Mouse (Mus musculus) layer of hippocampus, postnatal 10 days (tissue): Measurements from ENCODE around the gene Psmd7. TPM values are rescaled to one million over a fixed set of nuclear protein-coding genes. Genes with fewer than 3 reads are reported as not detected.
"Not testable (repeated sequence)": the region's sequence is repeated elsewhere in the genome, so short reads cannot be mapped to it uniquely, and the experiment has no call there.

Experiments
- DNase-seq, 2 experiments: peaks; one replicate each; pipeline ENCODE4 v3.0.0; 2021; ENCODE audit warnings: low spot score in 2 of 2
- long read RNA-seq: library from polyadenylated mRNA; stranded (forward); transcript quantifications from one replicate; pipeline ENCODE4 v2.0.0, GENCODE M21; 2023
- total RNA-seq, 2 experiments: library from RNA; stranded (reverse); gene quantifications; 2 replicates each; pipeline ENCODE4 v1.2.3; 2021

Psmd7 gene
- total RNA-seq, result 100 to 1,000 TPM; 112 to 116 TPM
- long read RNA-seq, transcript Psmd7-202 (1 exons, 860 nt), result minor isoform, 6 of 277 reads
- long read RNA-seq, transcript Psmd7-201 (7 exons, 1,581 nt), result major isoform, 259 of 277 reads
- long read RNA-seq, partial matches to known transcripts, result 5 of 277 reads
- long read RNA-seq, other reads (novel, unspliced or antisense), result 7 of 277 reads

DNA sequence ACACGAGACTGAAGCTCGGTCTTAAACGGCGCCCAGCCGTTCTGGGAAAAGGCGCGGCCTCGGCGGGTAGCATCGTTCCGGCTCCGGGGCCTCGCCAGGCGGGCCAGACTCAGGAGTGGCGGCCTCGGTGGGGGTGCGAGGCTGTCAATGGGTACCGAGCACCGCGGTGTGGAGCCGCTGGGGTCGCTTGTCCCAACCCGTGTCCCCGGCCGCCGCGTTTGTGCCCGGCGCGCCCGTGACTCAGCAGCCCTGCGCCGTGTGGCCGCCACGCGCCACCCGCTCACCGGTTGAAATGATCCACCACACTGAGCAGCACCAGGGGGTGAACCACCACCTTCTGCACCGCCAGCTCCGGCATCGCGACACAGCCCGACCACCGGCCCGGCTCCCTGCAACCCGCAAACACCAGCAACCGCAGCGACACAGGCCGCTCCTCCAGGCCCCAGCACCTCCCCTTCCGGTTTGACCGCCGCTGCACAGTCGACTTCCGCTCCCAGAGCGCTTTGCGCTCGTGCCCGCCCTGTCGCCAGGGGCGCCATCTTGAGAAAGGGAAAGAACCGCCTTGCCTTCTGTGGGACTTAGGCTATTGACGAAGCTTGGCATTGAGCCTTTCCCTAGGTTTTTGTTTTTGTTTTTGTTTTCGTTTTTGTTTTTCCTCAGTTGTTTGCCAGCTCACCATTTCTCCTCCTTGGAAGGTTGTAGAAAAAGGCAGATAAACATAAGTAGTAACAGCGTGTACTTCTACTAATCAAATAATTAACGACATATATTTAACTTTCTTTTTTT is at the start of gene Psmd7:
TSS of gene Psmd7 (minus strand) at position 470 of the 786 bp plus-strand sequence.
- peak; percentile 94 to 95 for DNase-seq

DNA sequence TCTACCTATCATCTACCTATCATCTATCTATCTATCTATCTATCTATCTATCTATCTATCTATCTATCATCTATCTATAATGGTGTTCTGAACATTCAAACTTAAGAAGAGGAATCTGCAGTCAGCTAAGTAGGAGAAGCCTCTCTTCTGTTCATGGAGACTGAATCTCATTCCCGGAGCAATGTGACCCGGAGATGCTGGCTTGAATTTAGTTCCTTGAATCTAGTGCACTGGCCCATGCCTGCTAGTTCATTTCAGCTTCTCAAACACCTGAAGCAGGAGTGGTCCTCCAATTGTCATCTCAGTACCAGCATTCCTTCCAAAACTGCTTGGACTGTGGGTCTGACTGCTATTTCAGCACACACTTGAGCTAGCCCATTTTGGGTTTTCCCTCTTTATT is 45.5 kb upstream of the Psmd7 start:
- no peak for DNase-seq

DNA sequence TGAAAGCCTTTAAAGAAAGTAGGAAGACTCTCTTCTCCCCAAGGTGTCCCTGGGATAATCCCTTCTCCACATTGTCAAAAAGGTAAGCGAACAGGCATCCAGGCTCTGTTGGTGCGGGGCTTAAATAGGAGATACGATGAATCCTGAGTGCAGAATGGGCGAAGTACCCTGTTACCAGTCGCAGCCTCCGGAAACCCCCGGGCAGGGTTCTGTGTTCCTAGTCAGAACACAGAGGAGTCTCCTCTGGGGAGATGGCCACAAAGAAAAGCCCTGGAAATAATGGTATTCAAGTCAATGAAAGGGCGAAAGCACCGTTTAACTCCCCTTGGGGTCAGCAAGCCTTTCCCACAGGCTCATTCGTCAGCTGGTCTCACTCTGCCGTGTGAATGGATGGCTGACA is 41.4 kb upstream of the Psmd7 start:
- no peak for DNase-seq

DNA sequence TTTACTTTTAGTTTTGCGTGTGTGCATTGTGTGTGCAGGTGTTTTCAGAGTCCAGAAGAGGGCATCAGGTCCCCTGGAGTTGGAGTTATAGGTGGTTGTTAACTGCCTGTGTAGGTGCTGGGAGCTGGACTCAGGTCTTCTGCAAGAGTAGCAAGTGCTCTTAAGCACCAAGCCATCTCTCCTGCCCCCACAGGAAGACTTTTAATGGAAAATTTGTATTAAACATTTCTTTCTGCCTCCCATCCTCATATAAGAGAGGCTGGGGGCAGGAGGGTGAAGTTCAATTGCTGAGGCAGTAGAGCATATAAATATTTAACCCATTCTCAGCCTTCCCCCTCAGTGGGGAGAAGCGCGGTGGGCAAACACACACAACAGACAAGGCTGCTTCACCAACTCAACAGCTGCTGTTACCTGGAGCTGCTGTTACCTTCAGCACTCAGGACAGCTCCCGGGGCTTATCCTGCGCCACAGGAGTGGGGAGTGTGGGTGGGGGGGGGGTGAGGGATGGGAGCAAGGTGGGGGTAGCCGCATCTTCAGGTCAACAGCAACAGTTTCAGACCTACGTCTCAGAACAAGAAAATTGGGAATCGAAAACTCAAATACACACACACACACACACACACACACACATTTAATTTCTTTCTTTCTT is 40.4 kb upstream of the Psmd7 start:
- DNase-seq, result no peak

DNA sequence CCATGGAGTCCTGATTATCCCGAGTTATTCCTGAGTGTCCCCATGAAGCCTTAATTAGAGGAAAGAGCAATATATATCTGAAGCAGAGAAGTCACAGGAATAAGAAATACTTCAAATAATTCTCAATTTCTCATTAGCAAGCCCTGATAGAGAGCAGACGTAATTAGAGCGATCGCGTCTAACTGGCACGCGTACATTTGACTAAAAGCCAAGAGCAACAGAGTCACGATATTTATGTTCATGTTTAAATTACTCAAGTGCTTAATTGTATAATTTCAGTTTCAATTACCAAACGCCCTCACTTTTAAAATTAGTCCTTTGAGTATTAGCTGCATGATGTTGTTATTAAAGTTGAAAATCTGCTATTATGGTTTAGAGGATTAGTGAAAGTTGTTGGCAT is 39.6 kb upstream of the Psmd7 start:
- DNase-seq, result no peak

DNA sequence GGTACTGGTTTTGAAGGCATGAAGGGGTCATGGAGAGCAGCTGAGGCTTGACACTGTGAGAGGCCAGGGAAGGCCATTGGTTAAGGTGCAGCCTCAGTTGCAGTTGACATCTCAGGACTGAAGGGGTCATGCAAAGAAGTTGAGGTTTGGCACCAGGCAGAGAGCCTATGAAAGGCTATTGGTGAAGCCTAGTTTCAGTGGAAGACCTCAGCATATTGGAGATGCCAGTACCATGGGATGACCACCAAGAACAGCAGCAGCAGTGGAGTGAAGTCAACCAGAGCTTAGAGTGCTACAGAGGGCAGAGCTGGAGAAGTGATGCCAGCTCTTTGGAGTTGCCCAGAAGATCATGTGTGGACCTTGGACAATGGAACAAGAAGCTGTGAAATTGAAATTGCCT is 36.0 kb upstream of the Psmd7 start:
- DNase-seq, result not testable (repeated sequence)

DNA sequence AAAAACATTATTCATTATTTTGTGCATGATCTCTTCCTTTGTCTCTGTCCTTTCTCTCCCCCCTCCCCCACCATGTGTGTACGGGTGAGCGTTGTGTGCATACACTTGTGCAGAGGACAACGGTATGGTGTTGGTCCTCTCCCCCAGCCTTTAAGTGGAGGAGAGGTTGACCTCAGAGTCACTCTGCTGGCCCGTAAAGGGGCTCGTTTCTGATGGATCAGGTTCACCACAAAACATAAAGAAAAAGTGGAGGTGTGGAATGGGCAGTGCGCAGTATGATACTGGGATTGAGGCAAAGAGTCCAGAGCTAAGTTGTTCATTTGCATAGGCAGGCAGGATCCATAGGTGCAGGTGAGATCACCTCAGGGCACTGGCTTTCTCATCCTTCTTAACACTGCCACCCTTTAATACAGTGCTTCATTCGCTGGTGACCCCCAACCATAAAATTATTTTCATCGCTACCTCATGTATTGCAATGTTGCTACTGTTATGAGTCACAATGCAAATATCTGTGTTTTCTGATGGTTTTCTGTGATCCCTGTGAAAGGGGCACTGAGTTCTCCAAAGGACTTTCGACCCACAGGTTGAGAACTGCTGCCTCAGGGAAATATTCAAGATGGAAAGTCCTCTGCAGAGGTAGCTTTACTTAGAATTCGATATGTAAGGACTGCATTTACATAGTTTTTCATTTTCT is 33.8 kb upstream of the Psmd7 start:
- no peak for DNase-seq

DNA sequence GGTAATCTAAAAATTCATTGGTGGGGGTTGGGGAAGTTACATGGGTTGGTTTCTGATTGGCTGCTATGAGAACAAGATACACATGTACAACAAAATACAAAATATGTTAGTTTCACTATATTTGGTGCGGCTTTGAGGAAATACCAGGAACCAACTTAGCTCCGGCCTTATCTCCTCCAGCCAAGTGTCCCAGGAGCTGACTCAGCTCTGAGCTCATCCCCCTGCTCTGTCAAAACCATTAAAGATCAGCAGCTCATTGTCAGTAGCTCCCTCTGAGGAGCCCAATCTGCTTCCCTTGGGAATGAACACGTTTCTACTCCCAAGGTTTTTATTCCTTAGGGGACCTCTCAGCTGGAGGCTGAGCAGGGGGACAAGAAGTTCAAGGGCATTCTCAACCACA is 32.9 kb upstream of the Psmd7 start:
- DNase-seq, result no peak

DNA sequence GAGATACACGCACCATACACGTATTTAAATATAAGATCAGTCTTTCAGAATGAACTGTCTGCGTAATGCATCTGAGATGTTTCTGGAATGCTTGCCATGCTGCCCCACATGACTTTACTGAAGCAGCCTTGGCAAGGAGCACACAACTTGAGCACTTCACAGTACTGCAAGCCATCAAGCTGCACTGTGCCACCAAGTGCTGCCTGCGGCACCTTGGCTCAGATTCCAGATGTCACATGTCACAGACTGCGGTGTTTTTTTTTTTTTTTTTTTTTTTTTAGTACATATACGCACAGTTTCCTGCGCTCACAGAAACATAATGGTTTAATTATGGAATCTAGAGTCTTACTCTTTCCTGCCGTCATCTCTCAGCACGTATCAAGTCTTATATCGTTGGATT is 30.2 kb upstream of the Psmd7 start:
- no peak for DNase-seq

DNA sequence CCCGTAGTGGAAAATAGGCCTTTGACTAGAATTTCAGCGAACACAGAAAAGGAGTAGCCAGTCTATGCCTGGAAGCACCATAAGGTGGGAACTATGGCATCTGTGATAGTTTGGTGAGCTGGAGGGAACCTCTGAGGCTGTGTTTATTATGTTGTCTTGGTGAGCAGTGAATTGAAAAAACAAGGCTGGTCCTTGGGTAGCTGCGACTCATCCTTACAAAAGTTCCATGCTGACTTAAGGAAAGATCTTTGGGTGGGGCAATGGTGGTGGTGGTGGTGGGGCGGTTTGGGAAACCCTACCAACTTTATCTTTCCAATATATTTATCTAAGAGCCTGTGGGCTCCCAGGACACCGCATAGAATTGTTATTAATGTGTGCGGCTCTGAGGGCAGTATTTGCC is 25.1 kb upstream of the Psmd7 start:
- DNase-seq, result no peak

DNA sequence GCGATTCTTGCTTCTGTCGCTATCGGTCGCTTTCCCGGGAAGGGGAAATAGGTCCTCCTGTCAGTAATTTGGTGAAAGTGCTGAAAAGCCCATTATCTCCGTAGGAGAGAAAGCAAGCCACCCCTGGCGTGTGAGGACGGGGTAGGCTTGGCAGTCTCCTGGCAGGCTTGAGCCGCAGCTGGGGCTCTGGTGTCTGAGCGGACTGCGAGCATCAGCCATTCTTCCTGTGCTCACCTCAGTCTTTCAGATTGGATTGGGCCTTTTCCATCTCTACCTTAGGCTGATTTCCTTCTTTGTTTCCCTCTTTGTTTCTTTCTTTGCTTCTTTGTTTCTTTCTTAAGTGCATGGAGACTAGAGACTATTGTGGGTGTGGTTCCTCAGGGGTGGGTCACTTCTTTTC is 22.6 kb upstream of the Psmd7 start:
- DNase-seq, result no peak

DNA sequence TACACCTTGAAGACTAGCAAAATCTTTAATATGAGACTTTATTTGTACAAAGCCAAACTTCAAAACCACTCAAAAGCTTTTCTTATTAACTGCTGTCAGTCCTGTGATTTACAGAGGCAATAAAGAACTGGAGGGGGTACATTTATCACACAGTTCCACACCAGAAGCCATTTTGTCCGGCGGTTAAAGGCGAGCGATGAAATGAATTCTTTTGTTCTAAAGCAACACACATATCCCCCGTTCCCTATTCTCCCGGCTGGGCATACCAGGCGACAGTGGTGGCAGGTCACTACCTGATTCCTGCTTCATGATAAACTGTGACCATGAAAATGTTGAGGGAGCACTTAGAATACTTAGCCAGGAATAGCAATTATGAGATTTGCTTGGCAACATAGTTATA is 20.5 kb upstream of the Psmd7 start:
- no peak for DNase-seq

DNA sequence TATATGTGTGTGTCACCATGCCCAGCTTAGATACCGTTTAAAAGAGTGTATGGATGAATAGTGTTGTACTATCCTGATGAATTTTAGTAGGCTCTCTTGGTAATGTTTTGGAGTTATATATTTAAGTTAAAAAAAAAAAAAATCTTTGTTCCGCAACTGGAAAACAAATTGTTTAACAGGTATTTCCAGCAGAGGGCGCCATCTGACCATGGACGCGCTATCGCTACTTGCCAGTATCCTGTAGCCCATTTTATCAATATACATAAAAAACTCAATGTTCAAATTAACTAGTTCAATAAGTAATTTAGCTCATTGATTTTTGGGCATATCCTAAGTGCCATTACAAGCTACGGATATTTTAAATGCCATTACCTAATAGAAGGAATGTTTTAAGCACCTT is 14.8 kb upstream of the Psmd7 start:
- peak; percentile 75 to 79 for DNase-seq

DNA sequence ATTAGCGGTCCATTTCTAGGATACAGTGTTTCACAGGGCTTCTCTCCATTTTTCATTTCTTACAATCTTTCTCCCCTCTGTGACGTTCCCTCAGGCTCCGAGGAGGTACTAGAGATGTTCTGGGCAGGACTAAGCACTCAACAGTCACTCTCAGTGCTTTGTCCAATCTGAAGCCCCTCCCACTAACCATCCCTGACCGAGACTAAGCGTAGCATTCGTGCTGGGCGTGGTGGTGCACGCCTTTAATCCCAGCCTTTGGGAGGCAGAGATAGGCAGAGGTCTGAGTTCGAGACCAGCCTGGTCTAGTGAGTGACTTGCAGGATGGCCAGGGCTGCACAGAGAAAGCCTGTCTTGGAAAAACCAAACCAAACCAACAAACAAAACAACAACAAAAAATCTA is 11.4 kb upstream of the Psmd7 start:
- no peak for DNase-seq

DNA sequence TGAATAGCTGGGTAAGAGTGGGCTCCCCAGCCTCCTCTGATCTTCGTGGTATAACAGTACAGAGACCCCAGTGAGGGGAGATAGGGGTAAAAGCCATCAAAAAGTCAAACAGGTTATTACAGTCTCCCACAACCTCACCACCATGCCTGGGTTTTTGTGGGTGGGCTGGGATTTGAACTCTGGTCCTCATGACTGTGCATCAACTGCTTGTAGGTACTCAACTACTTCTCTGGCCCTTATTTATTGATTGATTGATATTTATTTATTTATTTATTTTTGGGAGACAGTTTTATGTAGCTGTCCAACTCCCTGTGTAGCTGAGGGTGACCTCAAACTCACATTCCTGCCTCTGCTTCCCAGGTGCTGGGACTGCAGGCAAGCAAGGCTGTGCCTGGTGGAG is 9.5 kb upstream of the Psmd7 start:
- no peak for DNase-seq

DNA sequence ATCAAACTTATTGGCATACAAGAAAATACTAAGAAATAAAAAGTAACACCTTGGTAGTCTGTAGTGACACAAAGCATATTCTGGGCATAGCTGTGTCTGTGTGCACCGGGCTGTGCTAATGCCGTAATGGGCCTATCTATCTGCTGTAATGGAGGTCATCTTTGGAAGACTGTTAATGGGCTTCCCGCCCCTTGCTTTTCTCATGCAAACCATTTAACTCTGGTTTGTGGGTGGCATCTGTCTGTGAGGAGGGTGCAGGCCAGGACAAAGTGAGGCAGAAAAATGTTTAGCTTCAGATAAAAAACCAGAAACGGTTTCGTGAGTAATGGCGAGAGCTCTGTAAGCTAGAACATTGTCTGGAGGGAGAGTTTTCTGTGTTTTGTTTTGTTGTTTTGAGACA is 6.6 kb upstream of the Psmd7 start:
- no peak for DNase-seq

DNA sequence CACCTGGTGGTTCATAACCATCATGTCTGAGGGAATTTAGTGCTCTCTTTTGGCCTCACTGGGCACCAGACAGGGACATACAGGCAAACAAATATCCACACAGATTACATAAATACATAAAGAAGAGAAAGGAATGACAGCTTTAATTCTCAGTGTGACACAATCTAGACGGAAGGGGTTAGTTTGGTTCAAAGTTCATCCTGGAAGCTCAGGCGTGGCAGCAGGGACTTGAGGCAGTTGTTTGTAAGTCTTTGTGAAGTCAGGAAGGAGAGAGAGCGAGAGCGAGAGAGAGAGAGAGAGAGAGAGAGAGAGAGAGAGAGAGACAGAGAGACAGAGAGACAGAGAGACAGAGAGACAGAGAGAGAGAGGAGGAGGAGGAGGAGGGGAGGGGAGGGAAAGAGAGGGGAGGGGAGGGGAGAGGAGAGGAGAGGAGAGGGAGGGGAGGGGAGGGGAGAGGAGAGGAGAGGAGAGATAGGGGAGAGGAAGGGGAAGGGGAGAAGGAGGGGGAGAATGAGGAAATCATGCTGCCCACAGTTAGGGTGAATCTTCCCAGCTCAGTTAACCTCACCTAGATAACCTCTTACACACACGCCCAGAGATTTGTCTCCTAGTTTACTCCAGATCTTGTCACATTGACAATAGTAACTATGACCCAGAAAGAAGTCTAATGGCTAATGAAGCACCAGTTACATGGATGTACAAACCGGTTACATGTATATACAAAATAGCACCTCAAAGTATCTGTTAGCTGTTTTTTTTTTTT is 5.9 kb upstream of the Psmd7 start:
- DNase-seq, result no peak

DNA sequence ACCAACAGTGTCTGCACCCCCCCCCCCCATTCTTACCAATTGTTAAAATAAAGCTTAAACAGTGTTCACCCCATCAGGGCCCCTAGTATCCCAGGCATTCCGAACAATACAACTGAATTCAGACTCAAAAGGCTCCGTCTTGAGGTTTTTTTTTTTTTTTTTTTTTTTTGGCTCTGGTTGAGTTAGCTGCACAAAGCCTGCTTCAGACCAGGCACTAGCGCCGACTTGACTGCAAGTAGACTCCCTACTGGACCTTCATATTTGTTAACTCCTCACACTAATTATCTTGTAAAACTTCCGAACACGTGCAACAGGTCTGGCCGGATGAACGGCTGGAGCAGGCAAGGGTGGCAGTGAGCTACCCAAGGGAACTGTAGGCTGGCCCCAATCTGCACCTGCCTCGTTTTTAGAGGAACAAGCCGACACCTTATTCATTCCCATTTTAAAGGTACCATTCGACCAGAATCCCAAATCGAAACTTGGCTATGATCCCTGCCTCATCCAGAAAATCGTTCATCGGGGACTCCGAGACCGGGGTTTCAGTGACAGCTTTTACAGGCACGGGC is 752 bp downstream of the Psmd7 start:
- DNase-seq, result peak in 1 of 2 experiments; percentile 20

DNA sequence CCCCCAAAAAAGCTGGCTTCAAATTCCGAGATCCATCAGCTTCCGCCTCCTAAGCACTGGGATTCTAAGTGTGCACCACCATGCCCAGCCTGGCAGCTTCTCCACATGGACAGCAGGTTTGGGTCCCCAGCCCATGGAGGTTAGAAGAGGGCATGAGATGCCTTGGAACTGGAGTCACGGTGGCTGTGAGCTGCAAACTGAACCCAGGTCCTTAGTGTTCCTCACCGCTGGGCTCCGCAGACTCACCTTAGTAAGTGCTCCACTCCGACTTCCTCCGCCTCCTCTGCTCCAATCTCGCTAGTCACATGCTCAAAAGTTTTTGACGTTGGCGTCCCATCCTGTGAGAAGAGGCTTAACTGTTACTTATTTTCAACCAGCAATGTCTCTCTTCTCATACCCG is 6.1 kb downstream of the Psmd7 start:
- no peak for DNase-seq

DNA sequence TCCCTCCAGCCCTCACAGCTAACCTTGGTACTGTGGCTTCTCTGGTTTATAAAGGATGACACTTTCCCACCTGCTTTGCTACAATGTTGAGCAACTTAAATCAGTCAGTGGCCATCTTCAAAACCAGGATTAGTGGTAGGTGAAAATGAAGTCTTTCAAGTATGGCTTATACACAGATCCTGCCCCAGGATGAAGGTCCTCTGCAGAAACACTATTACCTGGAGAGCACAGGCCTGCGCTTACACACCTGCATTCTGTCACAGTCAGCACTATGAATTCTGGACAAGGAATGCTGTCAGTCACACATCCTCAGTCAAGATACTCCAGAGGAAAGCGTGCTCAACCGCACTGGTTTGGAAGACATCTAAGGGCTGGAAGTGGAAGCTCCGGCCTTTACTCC is 6.7 kb downstream of the Psmd7 start:
- DNase-seq, result no peak

DNA sequence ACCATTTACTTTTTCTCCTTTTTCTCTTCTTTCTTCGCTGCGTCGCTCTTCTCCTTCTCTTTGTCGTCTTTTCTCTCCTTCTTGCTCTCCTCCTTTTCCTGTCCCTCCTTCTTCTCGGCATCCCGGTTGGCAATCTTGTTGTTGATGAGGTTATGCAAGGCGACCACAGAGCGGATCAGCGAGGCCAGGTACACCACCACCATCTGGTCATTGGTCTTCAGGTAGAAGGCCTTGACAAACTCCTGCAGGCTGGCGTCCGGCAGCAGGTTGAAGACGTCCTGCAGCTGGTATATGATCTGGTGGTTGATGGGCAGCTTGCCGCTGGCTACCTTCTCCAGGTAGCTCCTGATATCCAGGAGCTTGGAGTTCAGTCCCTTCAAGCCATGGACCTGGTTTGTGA is 7.4 kb downstream of the Psmd7 start:
- DNase-seq, result no peak
